Mouse (Mus musculus) forebrain, embryonic 13.5 days (tissue): ENCODE measurements around the gene Oaf. TPM values are rescaled to one million over a fixed set of nuclear protein-coding genes. Genes with fewer than 3 reads are reported as not detected.

Experiments used
- ATAC-seq: fragments of 200-750 bp; cut with Nextera tagmentation; 2 replicates; pipeline ENCODE4 v1.8.0; 2017
- H3K27ac ChIP-seq: fragments of 300-500 bp; sonication (generic); 2 replicates; pipeline ENCODE4 v1.5.1; 2015; ENCODE audit warnings: inconsistent platforms, mild to moderate bottlenecking, moderate library complexity
- H3K27me3 ChIP-seq: fragments of 300-500 bp; sonication (generic); 2 replicates; pipeline ENCODE4 v1.6.1; 2015; ENCODE audit warnings: mild to moderate bottlenecking, inconsistent platforms
- H3K36me3 ChIP-seq: fragments of 300-500 bp; sonication (generic); 2 replicates; pipeline ENCODE4 v1.6.1; 2015; ENCODE audit warnings: mild to moderate bottlenecking, inconsistent platforms; ENCODE audit not compliant: poor library complexity, severe bottlenecking
- H3K4me1 ChIP-seq: fragments of 300-500 bp; sonication (generic); 2 replicates; pipeline ENCODE4 v1.6.1; 2015; ENCODE audit warnings: inconsistent platforms
- H3K4me2 ChIP-seq: fragments of 300-500 bp; sonication (generic); 2 replicates; pipeline ENCODE4 v1.6.1; 2015; ENCODE audit warnings: inconsistent platforms, mild to moderate bottlenecking, moderate library complexity
- H3K4me3 ChIP-seq: fragments of 300-500 bp; sonication (generic); 2 replicates; pipeline ENCODE4 v1.5.1; 2015; ENCODE audit warnings: mild to moderate bottlenecking, inconsistent platforms
- H3K9ac ChIP-seq: fragments of 300-500 bp; sonication (generic); 2 replicates; pipeline ENCODE4 v1.6.1; 2015; ENCODE audit warnings: mild to moderate bottlenecking, inconsistent platforms
- H3K9me3 ChIP-seq: fragments of 300-500 bp; sonication (generic); replicated peaks from 2 replicates; pipeline ENCODE4 v1.6.1; 2016; ENCODE audit warnings: inconsistent platforms
- WGBS: fragments of 180-500 bp; shearing (Covaris S2); methylation state at CpG from one replicate; pipeline ENCODE4 v1.1.7; 2015; 5-methylcytosine and 5-hydroxymethylcytosine counted together
- polyA plus RNA-seq: library from polyadenylated mRNA; unstranded; fragments of >200 nt; fragmentation: Nextera tagmentation; extraction: Ambion mirVana; gene quantifications from 2 replicates; pipeline ENCODE4 v1.2.1, GENCODE M21; 2015

Gene Oaf
- polyA plus RNA-seq, 1 experiment from 2014 or later, result 7.6 TPM

- no peak overlapping the region for H3K4me3 ChIP-seq
Observed at GRCm38 (mm10) chr9:43262811-43263550, 23.3 kb upstream of the Oaf start.

GRCm38 (mm10) chr9:43262390-43262789 is 22.7 kb upstream of the Oaf start:
- H3K9me3 ChIP-seq, result no peaks in the 10 kb centered on the region
- WGBS, result 73% methylated on average over 4 of the region's 4 CpGs
- H3K4me2 ChIP-seq, result no peak overlapping the region
- H3K27me3 ChIP-seq, result no peaks in the 10 kb centered on the region
- no peak for ATAC-seq
- H3K36me3 ChIP-seq, result no peaks in the 10 kb centered on the region
- H3K27ac ChIP-seq, result no peak overlapping the region
- no peak overlapping the region for H3K9ac ChIP-seq
- H3K4me3 ChIP-seq, result no peak overlapping the region
- peaks cover 14% of the 10 kb centered on the region for H3K4me1 ChIP-seq

More at GRCm38 (mm10) chr9:43262811-43263550, 23.3 kb upstream of the Oaf start:
- Histone ChIP-seq H3K4me1 (peaks cover 14% of the 10 kb centered on the region), H3K36me3 (no peaks in the 10 kb centered on the region), H3K9me3 (no peaks in the 10 kb centered on the region), H3K4me2 (no peak overlapping the region), H3K27ac (no peak overlapping the region), H3K27me3 (no peaks in the 10 kb centered on the region), H3K9ac (no peak overlapping the region)
- 55% methylated on average over 9 of the region's 9 CpGs for WGBS
- no peak for ATAC-seq

- H3K4me2 ChIP-seq, result no peak overlapping the region
- H3K4me1 ChIP-seq, result peaks cover 14% of the 10 kb centered on the region
- no peak overlapping the region for H3K27ac ChIP-seq
- H3K9ac ChIP-seq, result no peak overlapping the region
- no peak overlapping the region for H3K4me3 ChIP-seq
- H3K27me3 ChIP-seq, result no peaks in the 10 kb centered on the region
- H3K9me3 ChIP-seq, result no peaks in the 10 kb centered on the region
- H3K36me3 ChIP-seq, result no peaks in the 10 kb centered on the region
- ATAC-seq, result no peak
- WGBS, result 59% methylated on average over 2 of the region's 2 CpGs
Observed at GRCm38 (mm10) chr9:43261941-43262340, 22.2 kb upstream of the Oaf start.

- no peak overlapping the region for H3K4me2 ChIP-seq
- H3K4me3 ChIP-seq, result no peak overlapping the region
- no peak overlapping the region for H3K9ac ChIP-seq
- H3K36me3 ChIP-seq, result no peaks in the 10 kb centered on the region
- no peak overlapping the region for H3K27ac ChIP-seq
- H3K4me1 ChIP-seq, result peaks cover 14% of the 10 kb centered on the region
- no peak; the same call in 1 of the 2 replicates for ATAC-seq
- 79% methylated on average over 4 of the region's 4 CpGs for WGBS
- H3K27me3 ChIP-seq, result no peaks in the 10 kb centered on the region
- no peaks in the 10 kb centered on the region for H3K9me3 ChIP-seq
Observed at GRCm38 (mm10) chr9:43261124-43261907, 21.6 kb upstream of the Oaf start.

GRCm38 (mm10) chr9:43260661-43261060 is 20.9 kb upstream of the Oaf start:
- Histone ChIP-seq H3K27ac (no peak overlapping the region), H3K4me2 (no peak overlapping the region)
- WGBS, result 86% methylated on average over 7 of the region's 7 CpGs

GRCm38 (mm10) chr9:43253271-43253681 is 13.6 kb upstream of the Oaf start:
- Histone ChIP-seq H3K27me3 (no peaks in the 10 kb centered on the region), H3K36me3 (no peaks in the 10 kb centered on the region), H3K4me2 (no peak overlapping the region), H3K9me3 (no peaks in the 10 kb centered on the region), H3K27ac (no peak overlapping the region), H3K4me3 (no peak overlapping the region), H3K9ac (no peak overlapping the region), H3K4me1 (peaks cover 10% of the 10 kb centered on the region)
- WGBS, result 18% methylated on average over 5 of the region's 5 CpGs
- no peak for ATAC-seq

More at GRCm38 (mm10) chr9:43260661-43261060, 20.9 kb upstream of the Oaf start:
- H3K4me1 ChIP-seq, result peaks cover 14% of the 10 kb centered on the region
- ATAC-seq, result no peak
- H3K9me3 ChIP-seq, result no peaks in the 10 kb centered on the region
- no peak overlapping the region for H3K4me3 ChIP-seq
- no peak overlapping the region for H3K9ac ChIP-seq
- H3K27me3 ChIP-seq, result no peaks in the 10 kb centered on the region
- no peaks in the 10 kb centered on the region for H3K36me3 ChIP-seq

GRCm38 (mm10) chr9:43252790-43253189 is 13.1 kb upstream of the Oaf start:
- no peaks in the 10 kb centered on the region for H3K27me3 ChIP-seq
- H3K4me2 ChIP-seq, result no peak overlapping the region
- peaks cover 10% of the 10 kb centered on the region for H3K4me1 ChIP-seq
- H3K36me3 ChIP-seq, result no peaks in the 10 kb centered on the region
- no peak overlapping the region for H3K9ac ChIP-seq
- ATAC-seq, result no peak
- WGBS, result 59% methylated on average over 3 of the region's 3 CpGs
- H3K4me3 ChIP-seq, result no peak overlapping the region
- H3K27ac ChIP-seq, result no peak overlapping the region
- no peaks in the 10 kb centered on the region for H3K9me3 ChIP-seq

- no peak overlapping the region for H3K4me3 ChIP-seq
- H3K4me1 ChIP-seq, result peaks cover 10% of the 10 kb centered on the region
- WGBS, result 94% methylated on average over 2 of the region's 2 CpGs
- H3K36me3 ChIP-seq, result no peaks in the 10 kb centered on the region
- H3K9me3 ChIP-seq, result no peaks in the 10 kb centered on the region
- no peak overlapping the region for H3K4me2 ChIP-seq
- no peak overlapping the region for H3K27ac ChIP-seq
- no peak for ATAC-seq
- H3K9ac ChIP-seq, result no peak overlapping the region
- no peaks in the 10 kb centered on the region for H3K27me3 ChIP-seq
Observed at GRCm38 (mm10) chr9:43251786-43252185, 12.1 kb upstream of the Oaf start.

GRCm38 (mm10) chr9:43246738-43247180 is 7.0 kb upstream of the Oaf start:
- Histone ChIP-seq H3K36me3 (no peaks in the 10 kb centered on the region), H3K4me1 (no peaks in the 10 kb centered on the region), H3K9ac (no peak overlapping the region), H3K27me3 (no peaks in the 10 kb centered on the region), H3K9me3 (no peaks in the 10 kb centered on the region), H3K27ac (no peak overlapping the region), H3K4me3 (no peak overlapping the region), H3K4me2 (no peak overlapping the region)
- ATAC-seq, result no peak
- 56% methylated on average over 10 of the region's 10 CpGs for WGBS

- 92% methylated on average over 7 of the region's 7 CpGs for WGBS
- no peak for ATAC-seq
- H3K4me1 ChIP-seq, result no peaks in the 10 kb centered on the region
- H3K9ac ChIP-seq, result no peak overlapping the region
- no peak overlapping the region for H3K4me2 ChIP-seq
- no peaks in the 10 kb centered on the region for H3K27me3 ChIP-seq
- no peak overlapping the region for H3K4me3 ChIP-seq
- H3K9me3 ChIP-seq, result no peaks in the 10 kb centered on the region
- no peaks in the 10 kb centered on the region for H3K36me3 ChIP-seq
- H3K27ac ChIP-seq, result no peak overlapping the region
Observed at GRCm38 (mm10) chr9:43245801-43246570, 6.3 kb upstream of the Oaf start.

GRCm38 (mm10) chr9:43242432-43242831 is 2.7 kb upstream of the Oaf start:
- H3K4me3 ChIP-seq, result no peak overlapping the region
- no peaks in the 10 kb centered on the region for H3K9me3 ChIP-seq
- WGBS, result 88% methylated on average over 5 of the region's 5 CpGs
- no peaks in the 10 kb centered on the region for H3K36me3 ChIP-seq
- no peak for ATAC-seq
- no peak overlapping the region for H3K4me2 ChIP-seq
- peaks cover 17% of the 10 kb centered on the region for H3K27me3 ChIP-seq
- no peak overlapping the region for H3K9ac ChIP-seq
- peaks cover 27% of the 10 kb centered on the region for H3K4me1 ChIP-seq
- no peak overlapping the region for H3K27ac ChIP-seq

GRCm38 (mm10) chr9:43241970-43242369 is 2.3 kb upstream of the Oaf start:
- Histone ChIP-seq H3K9ac (no peak overlapping the region), H3K4me2 (no peak overlapping the region), H3K36me3 (no peaks in the 10 kb centered on the region), H3K9me3 (no peaks in the 10 kb centered on the region), H3K27ac (no peak overlapping the region), H3K27me3 (peaks cover 17% of the 10 kb centered on the region), H3K4me3 (no peak overlapping the region), H3K4me1 (peaks cover 30% of the 10 kb centered on the region)
- no peak for ATAC-seq
- 88% methylated on average over 8 of the region's 8 CpGs for WGBS
